Mouse (Mus musculus): ENCODE data around the gene Ripor3. TPM values are rescaled to one million over a fixed set of nuclear protein-coding genes. Genes with fewer than 3 reads are reported as not detected.

Gene Ripor3
- polyA plus RNA-seq, 1 experiment from 2014 or later, result 0.71 TPM

DNA sequence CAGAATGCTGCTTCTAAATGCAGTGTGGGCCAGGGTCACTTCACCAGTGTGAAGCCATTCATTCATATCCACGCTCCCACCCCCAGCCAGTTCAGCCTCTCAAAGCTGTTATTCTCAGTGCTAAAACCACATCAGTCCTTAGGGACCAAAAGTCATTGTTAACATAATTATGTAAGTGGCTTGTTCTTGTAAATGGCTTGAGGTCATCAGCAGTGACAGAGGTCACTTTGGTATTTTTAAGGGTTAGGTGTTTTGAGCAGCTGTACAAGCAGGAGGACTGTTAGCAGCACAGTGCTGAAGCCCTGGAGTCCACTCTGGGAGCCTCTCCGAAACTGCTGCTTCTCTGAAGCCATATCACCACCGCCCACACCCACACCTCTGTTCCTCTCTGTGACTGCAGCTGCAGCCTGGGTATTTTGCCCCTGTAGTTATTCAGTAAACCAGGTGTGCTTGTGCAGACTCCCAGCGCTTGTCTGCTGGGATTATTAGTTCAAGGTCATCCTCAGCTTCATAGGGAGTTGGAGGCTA lies 51.0 kb downstream of the Ripor3 start:
- H3K4me3 ChIP-seq, result no peak overlapping the region
- H3K36me3 ChIP-seq, result peaks cover 30% of the 10 kb centered on the region
- H3K4me1 ChIP-seq (replicated peaks), result peaks cover 24% of the 10 kb centered on the region
- WGBS, result 80% methylated on average over 4 of the region's 4 CpGs
- DNase-seq (ENCODE audit: low spot score), result no peak
- H3K27ac ChIP-seq, result no peak overlapping the region
- H3K27me3 ChIP-seq (ENCODE audit: insufficient read depth, poor library complexity, severe bottlenecking), result no peaks in the 10 kb centered on the region
- no peaks in the 10 kb centered on the region for H3K9me3 ChIP-seq

DNA sequence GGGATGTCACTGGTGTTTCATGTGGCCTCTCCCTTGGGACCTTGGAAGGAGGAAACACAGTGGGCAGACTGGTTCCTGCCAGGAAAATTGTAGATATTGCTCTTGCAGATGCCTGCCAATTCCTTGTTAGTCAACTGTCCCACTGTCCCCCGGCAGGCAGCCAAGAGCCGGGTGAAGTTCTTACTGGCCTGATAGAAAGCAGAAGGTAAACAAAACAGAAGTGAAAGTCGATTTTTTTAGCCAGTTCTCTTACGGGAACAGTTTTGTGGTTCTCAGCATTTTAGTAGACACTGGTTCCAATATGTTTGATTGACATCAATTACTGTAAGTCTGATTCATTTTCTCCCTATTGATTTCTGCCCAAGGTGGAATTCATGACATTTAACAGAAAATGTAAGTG lies 51.6 kb downstream of the Ripor3 start:
- peaks cover 24% of the 10 kb centered on the region for H3K36me3 ChIP-seq
- H3K27ac ChIP-seq, result no peak overlapping the region
- H3K27me3 ChIP-seq (ENCODE audit: insufficient read depth, poor library complexity, severe bottlenecking), result no peaks in the 10 kb centered on the region
- H3K9me3 ChIP-seq, result no peaks in the 10 kb centered on the region
- H3K4me1 ChIP-seq (replicated peaks), result peaks cover 24% of the 10 kb centered on the region
- H3K4me3 ChIP-seq, result no peak overlapping the region
- no peak for DNase-seq (ENCODE audit: low spot score)
- 71% methylated on average over 4 of the region's 4 CpGs for WGBS

DNA sequence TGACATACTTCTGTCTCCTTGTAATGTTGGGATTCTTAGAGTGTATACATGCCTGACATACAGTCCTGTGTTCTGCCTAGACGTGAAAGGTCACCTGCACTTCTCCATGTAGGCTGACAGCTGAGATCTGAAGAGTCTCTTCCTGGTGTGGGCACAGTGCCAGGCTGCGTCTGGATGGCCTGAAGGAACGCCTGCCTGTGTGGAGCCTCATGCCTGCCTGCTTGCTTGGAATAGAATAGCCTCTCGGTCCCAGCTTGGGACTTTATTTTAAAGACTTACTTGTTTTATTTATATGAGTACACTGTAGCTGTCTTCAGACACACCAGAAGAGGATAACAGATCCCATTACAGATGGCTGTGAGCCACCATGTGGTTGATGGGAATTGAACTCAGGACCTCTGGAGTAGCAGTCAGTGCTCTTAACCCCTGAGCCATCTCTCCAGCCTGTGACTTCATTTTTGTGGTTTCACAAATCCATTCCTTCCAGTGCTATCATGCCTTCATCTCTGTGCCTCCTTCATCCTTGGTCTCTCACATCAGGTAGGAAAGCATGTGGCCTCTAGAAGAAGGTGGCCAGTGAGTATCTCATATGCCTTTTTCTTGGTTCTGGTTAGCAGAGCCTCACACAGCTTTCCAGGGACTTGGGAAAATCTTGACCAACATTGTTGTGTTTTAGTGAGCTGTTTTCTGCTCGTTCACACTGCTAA lies 52.2 kb downstream of the Ripor3 start:
- H3K4me3 ChIP-seq, result no peak overlapping the region
- peaks cover 18% of the 10 kb centered on the region for H3K36me3 ChIP-seq
- no peak overlapping the region for H3K27ac ChIP-seq
- no peaks in the 10 kb centered on the region for H3K27me3 ChIP-seq (ENCODE audit: insufficient read depth, poor library complexity, severe bottlenecking)
- WGBS, result 84% methylated on average over 5 of the region's 5 CpGs
- peaks cover 24% of the 10 kb centered on the region for H3K4me1 ChIP-seq (replicated peaks)
- no peak for DNase-seq (ENCODE audit: low spot score)
- no peaks in the 10 kb centered on the region for H3K9me3 ChIP-seq

DNA sequence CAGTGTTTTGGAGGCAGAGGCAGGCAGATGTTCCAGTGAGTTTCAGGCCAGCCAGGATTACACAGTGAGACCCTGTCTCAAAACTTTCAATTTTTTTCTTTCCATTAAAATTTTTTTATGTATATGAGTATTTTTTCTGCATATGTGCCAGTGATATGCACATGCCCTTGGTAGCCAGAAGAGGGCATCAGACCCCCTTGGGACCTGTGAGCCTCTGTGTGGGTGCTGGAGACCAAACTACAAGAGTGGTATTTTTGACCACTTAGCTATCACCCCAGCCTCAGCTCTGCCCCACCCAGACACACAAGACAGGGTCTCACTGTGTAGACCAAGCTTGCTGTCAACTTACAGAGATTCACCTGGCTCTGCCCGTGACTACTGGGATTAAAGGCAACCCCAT lies 52.9 kb downstream of the Ripor3 start:
- Histone ChIP-seq H3K27me3 (ENCODE audit: insufficient read depth, poor library complexity, severe bottlenecking) (no peaks in the 10 kb centered on the region), H3K9me3 (no peaks in the 10 kb centered on the region), H3K36me3 (peaks cover 17% of the 10 kb centered on the region), H3K27ac (no peak overlapping the region), H3K4me3 (no peak overlapping the region), H3K4me1 (replicated peaks) (peaks cover 24% of the 10 kb centered on the region)
- no peak for DNase-seq (ENCODE audit: low spot score)
- 90% methylated on average over 1 of the region's 1 CpGs for WGBS

DNA sequence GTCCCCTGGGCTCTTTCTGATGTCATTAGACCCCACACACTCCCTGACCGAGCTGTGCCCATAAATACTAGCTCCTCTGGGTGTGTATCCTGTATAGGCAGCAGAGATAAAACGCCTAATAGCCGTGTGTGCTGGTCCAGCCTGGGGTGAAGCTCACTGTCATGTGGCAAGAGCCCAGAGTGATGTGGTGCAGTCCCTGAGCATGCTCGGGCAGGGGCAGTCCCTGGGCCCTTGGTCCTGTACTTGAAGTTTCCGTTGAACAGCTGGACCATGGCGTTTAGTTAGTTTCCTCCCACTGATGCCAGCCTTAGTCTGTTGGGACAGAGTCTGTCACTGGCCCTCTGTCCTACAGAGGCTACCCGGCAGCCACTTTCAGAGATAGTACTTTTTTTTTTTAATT lies 55.5 kb downstream of the Ripor3 start:
- WGBS, result 85% methylated on average over 7 of the region's 7 CpGs
- Histone ChIP-seq H3K36me3 (peaks cover 19% of the 10 kb centered on the region), H3K4me3 (no peak overlapping the region), H3K9me3 (no peaks in the 10 kb centered on the region), H3K27ac (no peak overlapping the region), H3K27me3 (ENCODE audit: insufficient read depth, poor library complexity, severe bottlenecking) (no peaks in the 10 kb centered on the region), H3K4me1 (replicated peaks) (peaks cover 21% of the 10 kb centered on the region)
- no peak for DNase-seq (ENCODE audit: low spot score)

GRCm38 (mm10) chr2:167953819-167954218 lies 56.6 kb downstream of the Ripor3 start:
- no peak for DNase-seq (ENCODE audit: low spot score)
- 91% methylated on average over 10 of the region's 10 CpGs for WGBS
- H3K9me3 ChIP-seq, result no peaks in the 10 kb centered on the region
- H3K4me1 ChIP-seq (replicated peaks), result peaks cover 16% of the 10 kb centered on the region
- no peak overlapping the region for H3K4me3 ChIP-seq
- H3K27me3 ChIP-seq (ENCODE audit: insufficient read depth, poor library complexity, severe bottlenecking), result no peaks in the 10 kb centered on the region
- peaks cover 18% of the 10 kb centered on the region for H3K36me3 ChIP-seq
- H3K27ac ChIP-seq, result no peak overlapping the region

- Histone ChIP-seq H3K27ac (no peak overlapping the region), H3K9me3 (no peaks in the 10 kb centered on the region), H3K4me3 (no peak overlapping the region), H3K36me3 (peaks cover 9% of the 10 kb centered on the region; the same call in 1 of the 2 replicates), H3K4me1 (replicated peaks) (peaks cover 23% of the 10 kb centered on the region), H3K27me3 (ENCODE audit: insufficient read depth, poor library complexity, severe bottlenecking) (no peaks in the 10 kb centered on the region)
- DNase-seq (ENCODE audit: low spot score), result no peak
- 91% methylated on average over 13 of the region's 13 CpGs for WGBS
These were observed 58.9 kb downstream of the Ripor3 start for GRCm38 (mm10) chr2:167951301-167952211.

- no peaks in the 10 kb centered on the region for H3K27me3 ChIP-seq (ENCODE audit: insufficient read depth, poor library complexity, severe bottlenecking)
- H3K36me3 ChIP-seq, result peaks cover 9% of the 10 kb centered on the region; the same call in 1 of the 2 replicates
- peaks cover 25% of the 10 kb centered on the region for H3K4me1 ChIP-seq (replicated peaks)
- 91% methylated on average over 6 of the region's 6 CpGs for WGBS
- H3K9me3 ChIP-seq, result no peaks in the 10 kb centered on the region
- H3K27ac ChIP-seq, result no peak overlapping the region
- no peak for DNase-seq (ENCODE audit: low spot score)
- H3K4me3 ChIP-seq, result no peak overlapping the region
These were observed 59.7 kb downstream of the Ripor3 start for GRCm38 (mm10) chr2:167950681-167951080.

DNA sequence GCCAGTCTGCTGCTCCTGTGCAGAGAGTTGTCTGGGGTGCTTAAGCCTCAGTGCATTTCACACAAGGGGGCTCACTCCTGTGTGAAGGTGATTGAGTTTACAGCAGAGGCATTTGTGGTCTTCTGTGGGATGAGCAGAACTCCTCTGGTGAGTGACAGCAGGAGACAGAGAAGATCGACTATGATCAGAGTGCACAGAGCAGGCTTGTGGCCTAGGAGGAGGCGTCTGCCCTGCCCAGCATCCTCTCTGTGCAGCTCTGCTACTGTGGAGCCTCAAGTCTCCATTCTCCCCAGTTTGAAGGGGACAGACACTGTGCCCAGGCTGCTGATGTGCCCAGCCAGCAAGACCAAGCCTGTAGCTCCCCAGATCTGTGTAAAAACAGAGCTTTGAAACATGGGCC lies 60.6 kb downstream of the Ripor3 start:
- Histone ChIP-seq H3K9me3 (no peaks in the 10 kb centered on the region), H3K4me3 (no peak overlapping the region), H3K27ac (no peak overlapping the region), H3K27me3 (ENCODE audit: insufficient read depth, poor library complexity, severe bottlenecking) (no peaks in the 10 kb centered on the region), H3K4me1 (replicated peaks) (peaks cover 33% of the 10 kb centered on the region), H3K36me3 (peaks cover 7% of the 10 kb centered on the region; the same call in 1 of the 2 replicates)
- DNase-seq (ENCODE audit: low spot score), result no peak
- 80% methylated on average over 2 of the region's 2 CpGs for WGBS

GRCm38 (mm10) chr2:167949250-167949649 lies 61.2 kb downstream of the Ripor3 start:
- 0 out of 2 replicates have a peak, but pooled peaks cover 4% of the 10 kb centered on the region for H3K36me3 ChIP-seq
- no peak for DNase-seq (ENCODE audit: low spot score)
- no peak overlapping the region for H3K4me3 ChIP-seq
- H3K27ac ChIP-seq, result peak overlapping the region; percentile 35; the same call in 1 of the 2 replicates
- H3K9me3 ChIP-seq, result no peaks in the 10 kb centered on the region
- H3K27me3 ChIP-seq (ENCODE audit: insufficient read depth, poor library complexity, severe bottlenecking), result no peaks in the 10 kb centered on the region
- H3K4me1 ChIP-seq (replicated peaks), result peaks cover 38% of the 10 kb centered on the region
- 79% methylated on average over 6 of the region's 6 CpGs for WGBS

DNA sequence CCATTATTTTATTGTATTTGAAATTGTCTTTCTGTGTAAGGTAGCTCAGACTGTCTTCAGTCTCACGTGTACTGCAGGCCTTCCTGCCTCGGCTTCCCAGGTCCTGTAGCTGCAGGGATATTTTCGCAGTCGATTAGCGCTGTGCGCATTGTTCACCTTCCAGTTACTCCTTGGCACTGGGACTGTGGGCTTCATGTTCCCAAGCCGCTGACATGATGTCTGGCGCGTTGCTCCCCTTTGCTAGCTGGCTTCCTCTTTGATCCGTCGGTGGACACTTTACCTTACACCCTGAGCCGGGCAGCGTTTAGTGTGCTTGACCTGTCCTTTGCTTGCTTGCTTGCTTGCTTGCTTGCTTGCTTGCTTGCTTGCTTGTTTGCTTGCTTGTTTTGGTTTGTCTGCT lies 61.9 kb downstream of the Ripor3 start:
- Histone ChIP-seq H3K4me3 (no peak overlapping the region), H3K9me3 (no peaks in the 10 kb centered on the region), H3K27me3 (ENCODE audit: insufficient read depth, poor library complexity, severe bottlenecking) (no peaks in the 10 kb centered on the region), H3K36me3 (0 out of 2 replicates have a peak, but pooled peaks cover 4% of the 10 kb centered on the region), H3K4me1 (replicated peaks) (peaks cover 44% of the 10 kb centered on the region), H3K27ac (no peak overlapping the region; the same call in 1 of the 2 replicates)
- no peak for DNase-seq (ENCODE audit: low spot score)
- 88% methylated on average over 13 of the region's 13 CpGs for WGBS

GRCm38 (mm10) chr2:167948047-167948446 lies 62.4 kb downstream of the Ripor3 start:
- H3K4me1 ChIP-seq (replicated peaks), result peaks cover 50% of the 10 kb centered on the region
- 0 out of 2 replicates have a peak, but pooled peaks cover 4% of the 10 kb centered on the region for H3K36me3 ChIP-seq
- no peak for DNase-seq (ENCODE audit: low spot score)
- H3K9me3 ChIP-seq, result no peaks in the 10 kb centered on the region
- 83% methylated on average over 6 of the region's 6 CpGs for whole genome bisulfite sequencing
- no peaks in the 10 kb centered on the region for H3K27me3 ChIP-seq (ENCODE audit: insufficient read depth, poor library complexity, severe bottlenecking)
- H3K27ac ChIP-seq, result no peak overlapping the region
- H3K4me3 ChIP-seq, result no peak overlapping the region

- 82% methylated on average over 3 of the region's 3 CpGs for WGBS
- Histone ChIP-seq H3K9me3 (no peaks in the 10 kb centered on the region), H3K4me1 (replicated peaks) (peaks cover 57% of the 10 kb centered on the region)
These were observed 63.2 kb downstream of the Ripor3 start for GRCm38 (mm10) chr2:167947251-167947650.

More at GRCm38 (mm10) chr2:167947251-167947650, 63.2 kb downstream of the Ripor3 start:
- Histone ChIP-seq H3K36me3 (no peaks in the 10 kb centered on the region), H3K4me3 (no peak overlapping the region), H3K27ac (no peak overlapping the region), H3K27me3 (ENCODE audit: insufficient read depth, poor library complexity, severe bottlenecking) (no peaks in the 10 kb centered on the region)
- DNase-seq (ENCODE audit: low spot score), result no peak

Data from hindbrain, embryonic 10.5 days (tissue).